Mouse (Mus musculus): ENCODE results near the gene Bcat1.

- no peak for TF ChIP-seq POLR2A (IDR thresholded peaks at IDR 0.05; ENCODE audit: insufficient read depth, low read length)
- no peak for TF ChIP-seq CTCF (IDR thresholded peaks at IDR 0.05; ENCODE audit: low read depth, low read length)
- TF ChIP-seq EP300 (IDR thresholded peaks at IDR 0.05; ENCODE audit: insufficient read depth, low read depth, low read length): no peak
These were observed 73.7 kb downstream of the Bcat1 start for GRCm38 (mm10) chr6:145002094-145002936.

Data from ES-Bruce4 (cell line).